Mouse (Mus musculus) heart, postnatal 4 days (tissue): ENCODE measurements at regions not wholly inside any gene's neighbourhood (a gene's known extent, or its start where the extent isn't known, plus 50 kb on each side); places are given as distances from the start of the nearest gene placed in this dataset.

Source experiments
- DNase-seq: peaks from one replicate; pipeline ENCODE4 v3.0.0; 2021

DNA sequence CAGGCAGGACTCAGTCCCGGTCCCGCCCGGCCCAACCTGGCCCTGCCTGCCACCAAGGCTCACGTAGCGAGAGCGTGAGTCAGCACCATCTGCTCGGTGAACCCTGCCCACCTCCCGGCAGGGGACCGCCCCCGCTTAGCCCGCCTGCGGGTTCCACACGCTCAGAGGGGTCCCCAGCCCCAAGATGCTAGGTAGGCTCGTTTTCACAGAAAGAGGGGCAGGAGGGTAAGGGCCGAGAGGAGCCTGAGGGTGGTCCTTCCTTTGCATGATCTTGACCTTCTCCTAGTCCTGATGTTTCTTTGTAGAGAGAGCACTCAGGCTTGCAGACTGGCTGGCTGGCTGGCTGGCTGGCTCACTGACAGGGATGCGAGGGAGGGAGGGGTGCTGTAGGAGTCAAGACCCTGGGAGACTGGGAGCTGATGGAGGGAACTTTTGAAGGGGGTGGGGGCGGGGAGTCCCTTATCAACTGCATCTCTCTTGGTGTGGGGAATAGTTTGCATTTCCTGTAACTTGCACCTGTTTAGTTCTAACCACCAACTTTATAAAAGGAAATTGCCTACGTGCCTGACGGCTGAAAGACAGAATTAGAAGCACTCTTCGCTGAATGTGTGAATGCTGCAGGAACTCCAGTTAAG lies 109.7 kb upstream of the Egln3 start:
- peak; percentile 70 for DNase-seq

DNA sequence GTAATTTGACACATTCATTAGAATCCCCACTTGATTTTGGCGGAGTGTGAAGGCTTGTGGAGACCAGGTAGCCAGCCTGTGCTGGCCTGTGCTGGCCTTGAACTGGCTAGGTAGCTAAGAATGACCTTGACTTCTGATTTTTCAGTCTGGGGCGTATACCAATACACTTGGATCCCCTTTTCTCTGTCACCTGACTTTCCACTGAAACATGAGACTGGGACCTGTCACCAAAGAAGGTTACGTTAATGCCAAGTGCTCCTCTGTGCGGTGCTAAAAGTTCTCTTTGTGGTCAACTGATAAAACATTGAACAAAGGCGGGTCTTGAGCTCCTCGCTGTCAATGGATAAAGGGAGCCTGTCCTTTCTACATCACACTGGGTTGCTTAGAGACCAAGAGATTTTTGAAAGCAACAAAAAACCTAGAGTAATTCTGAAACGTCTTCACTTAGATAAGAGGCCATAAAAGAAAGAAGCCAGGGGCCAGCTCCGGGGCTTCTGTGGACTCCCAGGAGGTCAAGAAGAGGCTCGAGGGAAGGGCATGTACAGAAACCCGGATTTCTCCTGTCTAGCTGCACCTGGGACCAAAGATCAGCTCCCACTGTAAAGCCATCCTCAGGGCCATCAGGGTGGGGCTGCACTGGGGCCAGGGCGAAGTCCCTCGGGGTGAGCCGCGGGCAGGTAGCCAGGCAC lies 109.0 kb upstream of the Egln3 start:
- no peak for DNase-seq

DNA sequence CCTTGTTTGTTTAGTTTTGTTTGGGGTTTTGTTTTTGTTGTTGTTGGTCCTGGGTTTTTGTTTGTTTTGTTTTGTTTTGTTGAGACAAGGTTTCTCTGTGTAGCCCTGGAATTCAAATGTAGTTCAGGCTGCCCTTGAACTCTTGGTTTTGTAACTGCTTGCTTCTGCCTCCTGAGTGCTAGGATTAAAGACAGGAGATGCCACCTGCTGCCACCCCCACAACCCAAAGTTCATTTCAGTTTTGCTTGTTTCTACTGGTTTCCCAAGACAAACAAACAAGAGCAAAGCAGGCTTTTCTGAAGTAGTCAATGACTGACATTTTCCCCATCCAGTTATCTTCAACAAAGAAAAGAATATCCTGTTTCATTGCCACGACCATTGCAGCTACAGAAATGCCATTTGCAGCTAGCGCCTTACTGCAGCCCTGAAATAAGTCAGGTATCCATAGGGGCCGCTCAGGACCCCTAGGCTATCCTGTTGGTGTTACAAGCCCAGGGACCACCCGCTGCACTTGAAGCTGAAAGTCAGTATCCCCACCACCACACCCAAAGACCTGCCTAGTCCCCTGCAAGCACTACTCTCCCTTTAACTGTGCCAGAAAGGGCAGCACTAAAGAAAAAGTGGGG lies 108.3 kb upstream of the Egln3 start:
- DNase-seq = no peak

DNA sequence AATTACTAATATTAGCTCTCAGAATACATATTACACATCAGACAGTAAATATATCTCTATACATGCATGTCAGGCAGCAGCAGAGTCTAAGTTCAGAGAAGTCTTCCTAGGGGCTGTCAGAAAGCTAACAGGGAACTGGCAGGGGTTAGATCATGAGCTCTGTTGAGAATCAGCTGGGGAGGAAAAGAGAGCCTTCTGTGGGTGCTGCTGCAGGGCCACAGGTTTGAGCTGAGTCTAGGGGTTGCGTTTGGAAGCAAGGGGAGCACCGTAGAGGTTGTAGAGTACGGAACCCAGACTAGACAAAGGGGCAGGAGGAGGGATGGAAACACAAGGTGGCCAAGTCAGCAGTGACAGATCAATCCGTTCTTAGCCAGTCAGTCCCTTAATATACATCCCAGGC lies 106.2 kb upstream of the Egln3 start:
- no peak for DNase-seq

DNA sequence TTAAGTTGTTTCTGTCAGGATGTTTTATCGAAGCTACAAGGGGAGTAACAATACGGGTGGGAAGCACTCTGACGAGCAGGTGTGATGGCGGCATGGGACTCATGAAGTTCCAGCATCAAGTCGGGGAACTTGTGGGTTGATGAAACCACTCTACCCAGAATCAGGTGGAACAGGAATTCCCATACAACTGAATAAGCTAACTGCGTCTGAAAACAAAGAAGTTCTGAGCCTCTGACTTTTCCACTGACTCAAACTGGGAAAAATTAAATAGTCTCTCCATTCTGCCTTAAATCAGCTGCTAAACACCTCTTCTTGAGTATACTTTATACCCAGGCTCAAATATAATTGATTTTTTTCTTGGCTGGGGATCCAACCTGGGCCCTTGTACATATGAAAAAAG lies 105.6 kb upstream of the Egln3 start:
- no peak for DNase-seq

DNA sequence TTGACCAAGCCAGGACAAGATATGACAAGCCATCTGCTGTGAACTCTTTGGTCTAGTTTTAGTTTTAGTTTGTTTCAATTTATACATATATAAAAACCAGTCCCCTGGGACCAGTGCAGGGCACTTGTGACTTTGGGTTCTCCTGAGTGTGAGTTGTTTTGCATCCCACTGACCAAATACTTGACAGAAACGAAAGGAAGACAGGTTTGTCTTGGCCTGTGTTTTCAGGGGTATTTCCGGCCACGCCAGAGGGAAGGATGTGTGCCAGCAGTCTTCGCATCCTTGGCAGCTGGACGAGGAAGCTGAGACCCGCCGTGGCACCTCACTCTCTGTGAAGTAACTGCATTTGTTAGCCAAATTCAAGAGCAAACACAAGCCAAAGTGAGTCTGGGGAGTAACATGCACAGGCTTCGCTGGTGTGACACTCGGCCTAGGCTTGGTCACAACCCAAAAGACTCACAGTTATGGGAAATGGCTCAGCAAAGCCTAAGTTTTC lies 101.5 kb upstream of the Egln3 start:
- DNase-seq = no peak

DNA sequence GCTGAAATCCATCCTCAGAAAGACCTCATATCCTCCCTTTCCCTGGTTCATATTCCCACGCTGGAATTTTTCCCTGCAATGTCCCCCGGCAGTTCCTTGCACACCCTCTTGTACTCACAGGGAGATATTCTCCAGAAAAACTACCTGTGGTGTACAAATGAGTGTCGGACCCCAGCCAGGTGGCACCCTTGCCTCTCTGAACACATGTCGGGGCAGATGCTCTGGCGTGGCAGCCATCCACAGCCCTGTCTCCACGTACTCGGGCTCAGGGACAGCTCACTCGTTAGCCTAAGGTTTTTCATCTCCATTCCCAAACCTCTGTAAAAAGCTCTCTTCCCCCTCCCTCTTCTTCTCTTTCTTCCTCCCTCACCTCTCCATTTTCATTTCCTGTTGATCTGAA lies 100.1 kb upstream of the Egln3 start:
- DNase-seq = no peak

DNA sequence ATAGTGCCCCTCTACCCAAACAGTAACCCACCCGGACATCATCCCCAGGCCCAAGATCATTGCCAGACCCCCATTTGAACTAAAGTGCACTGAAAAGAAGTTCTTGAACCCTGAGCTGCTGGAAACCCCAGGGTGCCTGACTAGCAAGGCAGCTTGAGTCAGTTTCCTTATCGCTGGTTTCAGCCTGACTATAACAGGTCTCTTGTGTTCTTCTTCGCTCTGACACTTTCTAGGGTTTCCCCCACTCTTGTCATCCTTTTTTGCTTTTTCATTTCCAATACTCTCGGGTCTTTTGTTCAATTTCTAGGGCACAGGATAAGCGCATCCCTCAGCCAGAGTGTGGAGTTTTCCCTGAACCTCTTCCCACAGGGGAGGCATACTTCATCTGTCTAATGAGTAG lies 95.8 kb upstream of the Egln3 start:
- no peak for DNase-seq

DNA sequence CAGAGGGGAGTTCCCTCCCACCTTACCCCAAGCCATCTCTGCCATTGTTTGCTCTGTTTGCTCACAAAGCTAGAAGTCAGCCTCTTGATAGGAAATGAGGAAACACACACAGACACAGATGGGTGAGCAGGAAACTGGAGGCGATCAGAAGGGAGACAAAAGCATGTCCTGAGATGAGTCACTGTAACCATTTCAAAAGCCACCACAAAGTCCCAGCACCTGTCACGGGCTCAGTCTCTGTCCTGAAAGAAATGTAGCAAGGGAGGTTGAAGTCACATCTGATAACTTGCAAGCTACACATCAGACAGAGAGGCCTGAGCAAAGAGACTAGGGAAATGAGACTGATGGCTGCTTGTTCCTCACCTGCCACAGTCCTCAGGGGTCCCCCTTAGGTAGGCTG lies 89.6 kb upstream of the Egln3 start:
- no peak for DNase-seq

DNA sequence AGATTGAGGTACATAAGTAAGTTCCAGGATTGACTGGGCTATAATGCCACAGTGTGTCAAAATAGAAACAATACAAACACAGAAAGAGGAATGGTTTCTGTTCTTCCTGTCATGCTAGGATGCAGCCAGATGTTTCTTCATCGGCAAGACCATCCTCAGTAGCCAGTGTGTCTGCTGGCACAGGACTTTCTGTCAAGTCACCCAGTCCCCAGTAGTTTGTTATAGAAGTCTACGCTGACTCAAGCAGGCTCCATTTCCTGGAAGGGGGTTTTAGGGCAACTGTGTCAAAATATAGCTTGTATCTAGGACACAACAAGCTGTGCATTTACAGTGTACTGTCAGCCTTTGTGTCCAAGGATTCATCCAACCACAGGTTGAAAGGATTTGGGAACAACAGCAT lies 86.7 kb upstream of the Egln3 start:
- no peak for DNase-seq

DNA sequence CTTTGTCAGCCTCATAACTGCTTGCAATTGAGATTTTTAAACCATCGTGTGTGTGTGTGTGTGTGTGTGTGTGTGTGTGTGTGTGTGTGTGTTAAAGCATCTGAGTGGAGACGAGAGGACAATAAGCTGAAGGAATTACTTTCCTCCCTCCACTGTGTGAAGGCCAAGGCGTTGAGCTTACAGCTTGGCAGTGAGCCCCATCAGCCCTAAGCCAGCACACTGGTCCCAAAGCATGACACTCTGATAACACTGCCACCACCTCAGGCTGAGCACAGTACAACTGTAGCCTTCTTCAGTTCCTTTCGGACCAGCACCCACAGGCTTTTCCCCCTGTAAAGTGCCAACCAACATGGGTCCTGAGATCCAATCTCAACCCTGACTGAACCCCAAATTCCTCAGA lies 85.1 kb upstream of the Egln3 start:
- peak; percentile 48 for DNase-seq

DNA sequence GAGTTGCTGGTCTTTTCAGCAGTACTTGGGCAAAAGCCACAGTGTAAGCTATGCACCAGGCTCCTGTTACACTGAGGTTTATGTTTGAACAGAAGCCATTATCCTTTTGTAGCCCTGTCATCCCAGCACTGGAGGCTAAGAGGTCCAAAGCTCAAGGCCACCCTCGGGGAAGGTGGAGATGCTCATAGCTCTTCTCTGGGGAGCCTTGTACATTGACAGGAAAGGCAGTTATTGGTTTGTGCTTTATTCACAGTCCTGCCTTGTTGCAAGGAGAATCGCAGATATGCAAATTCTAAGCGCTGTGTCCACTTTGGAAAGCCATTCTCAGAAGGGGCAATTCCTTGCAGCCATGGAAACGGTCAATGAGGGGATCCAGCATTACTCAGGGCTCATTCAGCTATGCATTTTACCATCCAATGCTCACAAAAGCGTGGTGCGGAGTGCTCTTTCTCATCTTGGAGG lies 84.4 kb upstream of the Egln3 start:
- DNase-seq = no peak

DNA sequence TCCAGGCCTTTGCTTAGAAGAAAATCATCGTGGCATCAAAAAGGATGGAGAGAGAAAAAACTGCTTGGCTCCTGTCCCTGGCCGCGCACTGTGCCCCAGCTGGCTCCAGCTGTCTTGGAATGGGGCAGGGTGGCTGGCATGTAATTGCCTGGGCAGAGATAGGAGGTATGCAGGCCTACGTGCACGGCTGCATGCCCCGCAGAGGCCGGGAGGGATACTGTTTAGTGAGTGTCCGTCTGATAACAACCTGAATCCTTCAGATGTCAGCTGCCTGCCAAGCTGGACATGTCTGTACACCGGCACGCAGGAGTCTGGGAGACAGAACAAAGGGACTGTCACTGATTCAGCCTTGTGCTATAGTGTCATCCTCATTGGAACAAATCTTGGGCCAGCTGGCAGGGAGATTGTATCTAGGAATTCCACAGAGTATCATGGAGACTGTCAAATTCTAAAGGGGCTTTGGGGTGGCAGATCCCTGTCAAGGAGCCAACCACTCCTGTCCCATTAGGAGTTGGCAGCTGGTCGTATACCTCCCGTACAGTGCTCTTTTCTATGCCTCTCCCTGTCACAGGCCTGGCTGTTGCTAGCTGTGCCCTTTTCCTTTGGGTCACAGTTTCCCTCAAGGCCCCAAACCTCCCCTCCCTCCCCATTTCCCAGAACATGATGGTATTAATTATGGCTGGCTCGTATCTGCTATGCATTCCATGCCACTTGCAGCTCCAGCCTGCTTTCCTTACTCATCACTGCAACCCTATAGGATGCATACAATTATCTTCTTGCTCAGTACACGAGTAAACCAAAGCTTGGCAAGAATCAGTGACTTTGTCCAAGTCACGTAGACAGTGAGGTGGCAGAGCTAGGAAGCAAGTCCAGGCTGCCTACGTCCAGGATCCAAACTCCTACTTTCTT lies 83.5 kb upstream of the Egln3 start:
- DNase-seq = peak; percentile 70

DNA sequence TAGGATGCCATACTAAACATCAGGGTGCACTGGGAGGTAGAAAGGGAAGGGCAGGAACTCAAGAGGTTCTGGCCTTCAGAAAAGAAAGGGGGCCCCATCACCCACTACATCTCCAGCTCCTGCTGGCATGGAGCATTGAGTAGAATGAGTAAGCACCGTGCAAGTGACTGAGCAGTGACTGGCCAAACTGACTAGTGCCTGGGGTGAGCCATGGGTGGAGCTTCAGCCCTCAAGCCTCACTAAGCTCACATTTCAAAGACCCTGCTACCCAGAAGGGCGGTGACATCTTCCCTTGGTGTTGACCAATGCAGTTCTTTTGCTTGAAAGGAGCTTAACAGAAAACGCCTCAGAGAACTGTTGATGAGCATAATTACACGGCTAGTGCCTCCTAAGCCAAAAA lies 80.0 kb upstream of the Egln3 start:
- DNase-seq = no peak

DNA sequence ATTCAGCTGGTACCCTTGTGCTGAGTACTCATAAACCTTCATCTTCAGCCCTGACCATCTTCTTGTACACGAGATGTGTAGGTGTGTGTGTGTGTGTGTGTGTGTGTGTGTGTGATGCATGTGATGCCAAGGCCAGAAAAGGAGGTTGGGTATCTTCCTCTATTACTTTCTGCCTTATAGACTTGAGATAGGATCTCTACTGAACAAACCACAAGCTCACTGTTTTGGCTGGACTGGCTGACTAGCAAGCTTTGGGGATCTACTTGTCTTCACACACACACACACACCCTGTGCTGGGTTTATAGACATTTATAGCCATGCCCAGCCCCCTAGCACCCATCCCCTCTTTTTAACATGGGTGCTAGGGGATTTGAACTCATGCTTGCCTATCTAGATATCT lies 79.4 kb upstream of the Egln3 start:
- no peak for DNase-seq

DNA sequence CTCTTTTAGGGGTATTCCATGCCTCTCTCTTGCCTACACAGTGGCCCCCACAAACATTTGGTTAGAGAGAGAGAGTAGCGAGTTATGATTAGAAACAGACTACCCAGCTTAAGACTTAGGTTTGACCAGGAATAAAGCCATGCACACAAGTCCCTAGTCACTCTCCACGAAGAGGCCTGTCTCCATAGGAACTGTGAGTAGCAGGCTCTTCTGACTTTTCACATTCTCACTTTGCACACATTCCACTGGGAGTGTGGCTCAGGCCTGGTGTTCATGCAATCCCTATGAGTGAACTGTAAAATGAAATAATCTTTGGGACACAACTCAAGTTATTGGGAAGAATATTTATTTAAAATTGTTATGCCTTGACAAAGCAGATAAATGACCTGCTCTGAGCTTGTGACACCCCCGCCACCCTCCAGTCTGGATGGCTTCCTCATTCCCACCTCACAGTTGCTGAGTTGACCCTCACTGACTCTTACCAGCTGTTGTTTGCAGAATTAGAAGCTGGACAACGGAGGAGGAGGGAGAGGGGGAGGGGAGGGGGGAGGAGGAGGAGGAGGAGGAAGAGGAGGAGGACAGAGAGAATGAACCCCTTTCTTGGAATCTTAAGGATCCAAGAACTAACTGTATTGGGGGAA lies 78.7 kb upstream of the Egln3 start:
- DNase-seq = no peak

DNA sequence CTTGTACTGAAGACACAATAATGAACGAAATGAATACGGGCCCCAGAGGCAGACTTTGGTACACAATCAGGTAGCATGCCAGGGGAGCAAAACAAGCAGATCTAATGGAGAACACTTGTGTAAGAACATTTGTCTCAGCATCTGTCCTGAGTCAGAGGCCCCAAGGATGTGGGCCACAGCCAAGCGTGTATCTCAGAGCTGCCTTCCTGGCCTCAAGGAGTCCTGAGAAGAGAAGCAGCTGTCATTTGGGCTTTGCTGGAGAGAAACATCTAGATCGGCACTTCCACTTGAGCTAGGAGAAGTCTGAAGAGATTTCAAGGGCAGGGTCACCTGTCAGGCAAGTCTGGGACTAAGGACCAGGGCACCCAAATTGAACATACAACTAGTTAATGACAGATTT lies 76.8 kb upstream of the Egln3 start:
- DNase-seq = no peak

DNA sequence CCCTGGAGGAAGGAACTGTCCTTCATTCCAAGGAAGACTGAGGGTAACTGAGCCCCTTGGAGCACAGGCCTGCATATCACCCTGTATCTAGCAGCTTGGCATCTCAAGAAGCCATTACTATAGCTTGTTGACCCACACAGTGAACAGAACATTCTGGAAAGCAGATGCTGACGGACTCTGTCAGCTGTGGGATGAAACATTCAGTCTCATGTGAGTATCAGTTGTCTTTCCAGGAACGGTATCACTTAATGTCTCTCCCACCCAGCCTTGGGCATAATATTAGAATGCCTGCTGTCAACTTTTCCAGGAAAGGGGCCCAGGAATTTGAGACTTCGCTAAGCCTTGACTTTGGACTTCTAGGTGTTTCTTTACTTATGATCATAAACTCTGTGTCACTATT lies 76.3 kb upstream of the Egln3 start:
- DNase-seq = no peak

DNA sequence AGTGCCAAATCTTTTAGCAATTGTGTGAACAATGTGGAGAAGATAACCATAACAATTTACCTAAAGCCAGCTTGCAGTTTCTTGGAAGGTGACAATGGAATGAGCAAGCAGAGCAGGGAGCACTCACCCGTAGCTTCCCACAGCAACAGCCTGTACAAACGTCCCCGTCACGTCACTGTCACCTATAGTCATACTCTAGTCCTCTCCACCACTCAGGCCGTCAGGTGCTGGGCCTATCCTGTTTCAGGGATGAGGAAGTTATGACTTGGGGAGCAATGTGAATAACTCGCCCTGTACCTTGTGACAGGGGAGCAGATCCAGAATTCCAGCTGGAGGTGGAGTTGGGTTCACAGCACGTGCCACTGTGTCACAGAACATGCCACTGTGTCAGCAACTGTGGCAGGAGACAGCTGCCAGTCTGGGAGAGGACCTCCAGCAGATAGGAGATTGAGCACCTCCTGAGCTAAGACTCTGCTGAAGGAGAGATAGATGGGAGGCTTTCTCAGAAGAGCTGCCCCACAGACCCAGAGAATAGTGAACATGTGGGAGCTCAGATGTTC lies 73.4 kb upstream of the Egln3 start:
- no peak for DNase-seq

DNA sequence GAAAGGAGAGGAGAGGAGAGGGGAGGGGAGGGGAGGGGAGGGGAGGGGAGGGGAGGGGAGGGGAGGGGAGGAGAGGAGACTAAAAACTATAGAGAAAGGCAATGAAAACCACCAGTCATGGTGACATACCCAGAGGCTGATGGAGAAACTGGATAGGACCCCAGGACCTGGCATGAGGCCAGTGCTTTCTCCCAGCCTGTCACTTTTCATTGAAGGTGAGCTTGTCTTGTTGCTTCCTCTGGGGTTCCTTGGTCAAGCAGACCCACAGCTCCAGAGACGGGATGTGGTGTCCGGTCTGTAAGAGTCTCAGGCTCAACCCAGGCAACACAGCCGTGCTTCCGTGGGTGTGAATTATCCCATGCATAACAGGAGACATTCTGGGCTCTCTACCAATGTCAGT lies 69.8 kb upstream of the Egln3 start:
- DNase-seq = no peak

DNA sequence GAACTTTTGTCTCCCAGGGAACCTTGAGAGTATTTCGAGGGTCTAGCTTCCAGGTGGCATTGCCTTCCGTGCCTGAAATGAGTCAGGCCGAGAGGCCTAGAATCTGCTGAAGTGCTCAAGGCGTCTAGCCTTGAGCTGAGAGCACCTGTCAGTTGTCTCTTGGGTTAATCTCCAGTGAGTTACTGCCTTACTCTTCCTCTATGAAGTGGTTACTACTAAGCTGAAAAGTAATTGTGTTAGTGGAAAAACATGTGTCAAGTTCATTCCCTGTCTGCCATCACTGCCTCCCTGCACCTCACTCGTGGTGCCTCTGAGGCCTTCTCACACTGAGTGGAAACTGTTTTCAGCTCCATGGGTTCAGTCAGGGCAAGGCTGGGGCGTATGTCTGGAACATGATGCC lies 69.0 kb upstream of the Egln3 start:
- no peak for DNase-seq

DNA sequence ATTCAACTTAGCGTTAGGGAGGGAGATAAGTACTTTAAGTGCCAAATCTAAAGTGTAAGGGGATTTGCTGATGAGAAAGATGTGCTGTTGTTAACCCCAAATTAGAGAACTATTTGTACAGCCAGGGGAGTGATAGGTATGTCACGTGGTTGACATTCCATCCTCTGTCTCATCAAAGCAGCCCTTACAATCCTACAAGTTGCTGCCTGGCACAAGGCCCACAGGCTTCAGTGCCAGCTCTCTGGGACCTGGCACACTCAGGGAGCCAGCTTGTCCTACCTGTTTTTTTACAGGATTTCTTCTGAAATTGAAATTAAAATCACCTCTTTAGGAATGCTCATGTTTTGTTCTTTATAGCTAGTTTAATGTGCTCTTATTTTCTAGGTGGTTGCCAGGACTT lies 68.6 kb upstream of the Egln3 start:
- peak; percentile 68 for DNase-seq
